In the genomic region with DNA sequence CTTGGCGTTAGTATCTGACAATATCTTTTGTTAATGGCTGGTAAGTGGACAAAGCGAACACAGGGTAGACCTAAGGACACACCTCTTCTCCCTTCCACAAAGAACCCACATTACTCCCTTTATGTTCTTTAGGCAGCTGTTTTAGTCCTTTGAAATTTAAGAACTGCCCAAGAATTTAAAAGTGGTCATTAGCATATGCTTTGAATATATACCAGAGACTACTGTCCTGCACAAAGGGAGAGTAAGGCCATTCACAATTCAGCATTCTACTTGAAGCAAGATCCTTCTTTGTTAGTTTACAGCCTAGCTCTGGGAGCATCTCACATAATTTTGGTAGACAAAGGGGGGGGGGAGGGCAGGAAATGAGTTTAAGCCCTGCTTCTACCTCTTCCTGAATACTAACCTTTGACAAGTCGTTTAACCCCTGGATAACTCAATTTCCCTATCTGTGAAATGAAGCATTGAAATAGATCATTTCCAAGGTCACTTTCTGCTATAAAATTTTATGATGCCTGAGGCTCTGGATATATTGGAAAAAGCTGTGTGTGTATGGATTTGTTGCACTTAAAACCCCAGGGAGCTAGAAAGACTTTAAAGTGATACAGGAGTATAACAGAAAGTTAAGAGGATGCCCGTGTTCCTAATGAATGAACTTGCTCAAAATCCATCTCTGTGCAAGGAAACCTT, we compare ENCODE assay signal across 17 mouse cellular contexts.
A peak's percentile ranks its signal among the peaks of the same experiment; 100 is the strongest.
DNase-seq lines count a peak whose midpoint lies in the region; ATAC-seq lines count a peak whose summit lies in the region.
"Had no signal": no experiment of that assay in that cellular context is flagged by ENCODE, and none has a peak within 500 bp of the region (broad histone marks: within the 10 kb centered on the region; RNA-seq: fewer than 3 reads in every experiment).

No protein-coding gene starts in this region.

- DNase-seq in kidney, adult 18-20 months, result no peak
- DNase-seq in CD4-positive, CD25-positive, alpha-beta regulatory T cell, adult 2 months (ENCODE audit: low read depth, low spot score), result peak; percentile 50
- DNase-seq in ES-CJ7 (ENCODE audit: low read depth, low spot score), result peak; percentile 89
- peak; percentile 19 for DNase-seq in induced T-regulatory cell, adult 2 months (ENCODE audit: low read depth)
- DNase-seq in ovary, adult 18-20 months (ENCODE audit: low spot score), result no peak
- DNase-seq in frontal cortex, adult 2 months (ENCODE audit: extremely low spot score in 1 of 2, low spot score in 1 of 2), result no peak
- no peak for DNase-seq in left cerebral cortex, adult 11 months (ENCODE audit: low spot score)
- DNase-seq: adrenal gland, postnatal 25 days; gastrocnemius, adult 2 months; heart, postnatal 36 days; kidney, postnatal 10 days; layer of hippocampus, postnatal 36 days; retina, postnatal 1 day; spleen, adult 18-20 months had no signal

- H3K27me3 ChIP-seq in kidney, embryonic 15.5 days, result no peaks in the 10 kb centered on the region
- H3K27me3 ChIP-seq: CH12.LX had no signal

- no peak overlapping the region for H3K9ac ChIP-seq in kidney, embryonic 15.5 days

- H3K27ac ChIP-seq in kidney, embryonic 15.5 days, result peak overlapping the region; percentile 61
- H3K27ac ChIP-seq: gastrocnemius, adult 2 months had no signal

- H3K4me2 ChIP-seq in kidney, embryonic 15.5 days, result no peak overlapping the region

- peaks cover 48% of the 10 kb centered on the region for H3K4me1 ChIP-seq in kidney, embryonic 15.5 days

- no peaks in the 10 kb centered on the region for H3K36me3 ChIP-seq in kidney, embryonic 15.5 days

- 33% methylated on average over 4 of the region's 4 CpGs for WGBS in kidney, embryonic 15.5 days

- no peak overlapping the region for H3K4me3 ChIP-seq in kidney, embryonic 15.5 days (replicated peaks)
- H3K4me3 ChIP-seq: gastrocnemius, adult 2 months had no signal

- H3K9me3 ChIP-seq in kidney, embryonic 15.5 days (replicated peaks), result no peaks in the 10 kb centered on the region

- no peak for ATAC-seq in kidney, embryonic 15.5 days (replicated peaks; ENCODE audit: low FRiP score)
- ATAC-seq: lung, postnatal 0 days had no signal

Comparison
In these comparisons a context has a peak if more than half of its experiments do, and no peak if none do; other contexts are left out.
1. DNase-seq: peak in CD4-positive, CD25-positive, alpha-beta regulatory T cell, adult 2 months (single experiment), ES-CJ7 (single experiment) and induced T-regulatory cell, adult 2 months (single experiment); none in kidney, adult 18-20 months (single experiment), ovary, adult 18-20 months (single experiment), frontal cortex, adult 2 months (0 of 2) and left cerebral cortex, adult 11 months (single experiment).